Mouse (Mus musculus): Measurements from ENCODE around the gene Tmem18. TPM values are rescaled to one million over a fixed set of nuclear protein-coding genes. Genes with fewer than 3 reads are reported as not detected.

The Tmem18 gene
- total RNA-seq, 4 experiments from 2014 or later: 36.4 to 38.4 (median 37.2) TPM

Small RNAs within 50 kb of the gene (microRNA-seq; reads per million reads assigned to microRNA genes)
- gene Gm25243: 0 reads per million in 2 experiments

Other genes with a start within 250 kb of the Tmem18 start
- 1 to 10 TPM; 4.5 to 8.3 (median 7.0) TPM for gene Sntg2, start 211.1 kb upstream of the Tmem18 start, total RNA-seq (2022)